Mouse (Mus musculus) gastrocnemius, postnatal 36 days (tissue): ENCODE results near the gene Zfp282. TPM values are rescaled to one million over a fixed set of nuclear protein-coding genes. Genes with fewer than 3 reads are reported as not detected.

Experiments
- DNase-seq, 2 experiments: peaks; one replicate each; pipeline ENCODE4 v3.0.0; 2022
- intact Hi-C: fragments of 180-260 bp; cut with DNase I; formaldehyde crosslinking; loops from one replicate; pipeline ENCODE4 v1.15.1; 2025
- total RNA-seq, 2 experiments: library from RNA; stranded (reverse); gene quantifications; 2 replicates each; pipeline ENCODE4 v1.2.3; 2021

The Zfp282 gene
- total RNA-seq, 2 experiments from 2014 or later: 5.9 to 6.4 TPM

GRCm38 (mm10) chr6:47880166-47880565 lies 3.2 kb downstream of the Zfp282 start:
- intact Hi-C loops: no loop called here
- no peak for DNase-seq

GRCm38 (mm10) chr6:47888812-47889383 lies 11.9 kb downstream of the Zfp282 start:
- intact Hi-C loops: no loop called here

GRCm38 (mm10) chr6:47899416-47899815 lies 22.4 kb downstream of the Zfp282 start:
- intact Hi-C loops: no loop called here

More at GRCm38 (mm10) chr6:47888812-47889383, 11.9 kb downstream of the Zfp282 start:
- DNase-seq: no peak

GRCm38 (mm10) chr6:47903587-47903986 lies 26.6 kb downstream of the Zfp282 start:
- intact Hi-C loops: no loop called here

More at GRCm38 (mm10) chr6:47899416-47899815, 22.4 kb downstream of the Zfp282 start:
- DNase-seq: no peak

GRCm38 (mm10) chr6:47904361-47904760 lies 27.4 kb downstream of the Zfp282 start:
- intact Hi-C loops: no loop called here

More at GRCm38 (mm10) chr6:47903587-47903986, 26.6 kb downstream of the Zfp282 start:
- no peak for DNase-seq

GRCm38 (mm10) chr6:47904917-47905695 lies 28.1 kb downstream of the Zfp282 start:
- intact Hi-C loops: no loop called here
- no peak for DNase-seq

More at GRCm38 (mm10) chr6:47904361-47904760, 27.4 kb downstream of the Zfp282 start:
- DNase-seq: no peak

- intact Hi-C loops: no loop called here
- DNase-seq: no peak
These were observed 29.3 kb downstream of the Zfp282 start for GRCm38 (mm10) chr6:47906326-47906725.

- DNase-seq: no peak
- intact Hi-C loops: no loop called here
These were observed 32.0 kb downstream of the Zfp282 start for GRCm38 (mm10) chr6:47909007-47909406.

GRCm38 (mm10) chr6:47911650-47912049 lies 34.6 kb downstream of the Zfp282 start:
- intact Hi-C loops: no loop called here
- DNase-seq: no peak

GRCm38 (mm10) chr6:47912991-47913390 lies 36.0 kb downstream of the Zfp282 start:
- intact Hi-C loops: no loop called here
- DNase-seq: no peak

- intact Hi-C loops: no loop called here
These were observed 40.0 kb downstream of the Zfp282 start for GRCm38 (mm10) chr6:47917051-47917450.

GRCm38 (mm10) chr6:47918768-47919274 lies 41.8 kb downstream of the Zfp282 start:
- intact Hi-C loops: no loop called here
- no peak for DNase-seq

More at GRCm38 (mm10) chr6:47917051-47917450, 40.0 kb downstream of the Zfp282 start:
- no peak for DNase-seq

GRCm38 (mm10) chr6:47919646-47920446 lies 42.8 kb downstream of the Zfp282 start:
- intact Hi-C loops: loop anchor here (5.0 kb wide), 1 partner anchor 127 kb away; the partner anchor contains the start of gene Zfp777
- no peak for DNase-seq

GRCm38 (mm10) chr6:47920447-47921340 lies 43.7 kb downstream of the Zfp282 start, which contains the start of gene Zfp212:
TSS of gene Zfp212 (plus strand) at chr6:47920476.
- intact Hi-C loops: loop anchor here (5.0 kb wide), 1 partner anchor 127 kb away; the partner anchor contains the start of gene Zfp777
- peak; percentile 79 for DNase-seq

GRCm38 (mm10) chr6:47942461-47942860 lies 65.5 kb downstream of the Zfp282 start:
- no peak for DNase-seq
- intact Hi-C loops: no loop called here

GRCm38 (mm10) chr6:47943021-47943691 lies 66.2 kb downstream of the Zfp282 start:
- intact Hi-C loops: no loop called here
- DNase-seq: peak; percentile 59 to 66

- intact Hi-C loops: no loop called here
- no peak for DNase-seq
These were observed 66.7 kb downstream of the Zfp282 start for GRCm38 (mm10) chr6:47943721-47944120.

GRCm38 (mm10) chr6:47947388-47947787 lies 70.4 kb downstream of the Zfp282 start:
- intact Hi-C loops: no loop called here
- DNase-seq: no peak

GRCm38 (mm10) chr6:47953191-47953726 lies 76.3 kb downstream of the Zfp282 start, which contains the start of gene Zfp956:
TSS of gene Zfp956 (plus strand) at chr6:47953390.
- intact Hi-C loops: no loop called here

More at GRCm38 (mm10) chr6:47953191-47953726, 76.3 kb downstream of the Zfp282 start, which contains the start of gene Zfp956:
- peak; percentile 90 to 92 for DNase-seq
